Mouse (Mus musculus) testis, adult 2 months (tissue): Measurements from ENCODE around the gene Zmiz1. TPM values are rescaled to one million over a fixed set of nuclear protein-coding genes. Genes with fewer than 3 reads are reported as not detected.

Source experiments
- H3K27ac ChIP-seq: fragments of 200-500 bp; 2 replicates; pipeline ENCODE4 v1.5.1; 2012; ENCODE audit warnings: low read depth, low read length; ENCODE audit not compliant: control insufficient read depth, insufficient read depth
- H3K27me3 ChIP-seq: fragments of 200-500 bp; 2 replicates; pipeline ENCODE4 v1.6.1; 2012; ENCODE audit warnings: mild to moderate bottlenecking, low read length, moderate library complexity; ENCODE audit not compliant: control insufficient read depth, insufficient read depth
- H3K36me3 ChIP-seq: fragments of 200-500 bp; 2 replicates; pipeline ENCODE4 v1.6.1; 2012; ENCODE audit warnings: mild to moderate bottlenecking, low read length; ENCODE audit not compliant: control insufficient read depth, insufficient read depth
- H3K4me1 ChIP-seq: fragments of 200-500 bp; 2 replicates; pipeline ENCODE4 v1.6.1; 2012; ENCODE audit warnings: low read length; ENCODE audit not compliant: control insufficient read depth, insufficient read depth
- H3K4me3 ChIP-seq: fragments of 200-500 bp; 2 replicates; pipeline ENCODE4 v1.5.1; 2012; ENCODE audit warnings: low read depth, mild to moderate bottlenecking, low read length, moderate library complexity, mixed read lengths; ENCODE audit not compliant: control insufficient read depth
- CTCF ChIP-seq: fragments of 200-500 bp; IDR thresholded peaks from 2 replicates; pipeline ENCODE4 v1.5.1; 2012; ENCODE audit warnings: low read depth, mild to moderate bottlenecking, inconsistent platforms, low read length, moderate library complexity; ENCODE audit not compliant: control insufficient read depth, insufficient read depth, insufficient replicate concordance
- POLR2A ChIP-seq: fragments of 200-500 bp; IDR thresholded peaks from 2 replicates; pipeline ENCODE4 v1.6.1; 2012; ENCODE audit warnings: low read depth, mild to moderate bottlenecking, inconsistent platforms, low read length, moderate library complexity; ENCODE audit not compliant: control insufficient read depth
- polyA plus RNA-seq: library from polyadenylated mRNA; depleted of rRNA; stranded (reverse); fragments of >200 nt; gene quantifications from 2 replicates; pipeline ENCODE4 v1.2.3, GENCODE M21; 2012; rRNA removed

Zmiz1 gene
- polyA plus RNA-seq, 1 experiment = 9.1 TPM

DNA sequence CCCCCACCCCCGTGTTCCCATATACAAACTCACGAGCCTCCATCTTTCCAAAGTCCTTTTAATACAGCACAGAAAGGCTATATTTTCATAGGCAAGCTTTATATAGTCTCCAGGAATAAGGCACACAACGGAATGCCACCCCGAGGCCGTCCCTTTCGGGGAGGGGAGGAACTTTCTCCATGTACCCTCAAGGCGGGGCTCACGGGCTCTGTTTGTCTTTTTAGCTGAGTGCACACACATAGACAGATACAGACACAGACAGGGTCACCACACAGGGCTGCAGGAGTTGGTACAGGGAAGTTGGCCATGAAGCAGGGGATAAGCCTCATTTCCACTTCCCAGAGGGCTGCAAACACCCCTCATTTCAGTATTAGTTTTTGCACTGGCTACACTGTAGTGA, 252.6 kb downstream of the Zmiz1 start:
- no peak overlapping the region for H3K27ac ChIP-seq

DNA sequence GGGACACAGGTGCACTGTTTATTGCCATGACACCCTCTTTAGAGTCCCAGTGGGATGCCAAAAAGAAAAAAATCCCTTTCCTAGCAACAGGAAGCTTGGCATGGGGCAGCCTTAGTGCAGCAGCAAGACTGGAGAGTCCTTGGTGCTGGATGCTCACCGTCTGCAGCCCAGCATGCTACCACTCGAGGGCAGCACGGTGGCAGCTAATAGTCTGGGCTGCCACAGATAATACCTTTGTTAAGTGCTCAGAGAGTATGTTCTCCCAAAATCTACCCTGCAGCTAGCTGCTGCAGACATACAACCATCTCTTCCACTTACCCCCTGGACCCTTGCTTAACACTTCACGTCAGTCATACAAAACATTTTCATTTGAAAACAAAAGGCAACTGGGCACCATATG, 254.5 kb downstream of the Zmiz1 start:
- Histone ChIP-seq H3K27ac (no peak overlapping the region), H3K27me3 (no peaks in the 10 kb centered on the region), H3K36me3 (no peaks in the 10 kb centered on the region), H3K4me1 (peaks cover 21% of the 10 kb centered on the region), H3K4me3 (no peak overlapping the region)
- peak; percentile 40; the same call in 1 of the 2 replicates for TF ChIP-seq CTCF
- no peak for TF ChIP-seq POLR2A

More for the DNA sequence above, 252.6 kb downstream of the Zmiz1 start:
- H3K36me3 ChIP-seq = no peaks in the 10 kb centered on the region
- TF ChIP-seq POLR2A (no peak), CTCF (no peak)
- H3K4me1 ChIP-seq = peaks cover 24% of the 10 kb centered on the region
- H3K27me3 ChIP-seq = no peaks in the 10 kb centered on the region
- H3K4me3 ChIP-seq = no peak overlapping the region

Other genes starting within 250 kb of the Zmiz1 start
- gene Ppif, start 235.0 kb downstream of the Zmiz1 start, polyA plus RNA-seq = 11.6 and 12.5 TPM in 2 replicates